Comparison of ENCODE assay signal across 29 mouse cellular contexts in genomic region chr9:120037414-120037813, GRCm38 (mm10). TPM values are rescaled to one million over a fixed set of nuclear protein-coding genes. Genes with fewer than 3 reads are reported as not detected.
A peak's percentile ranks its signal among the peaks of the same experiment; 100 is the strongest.
DNase-seq lines count a peak whose midpoint lies in the region; ATAC-seq and TF ChIP-seq lines count a peak whose summit lies in the region.
"Had no signal": no experiment of that assay in that cellular context is flagged by ENCODE, and none has a peak within 500 bp of the region (broad histone marks: within the 10 kb centered on the region; RNA-seq: fewer than 3 reads in every experiment).

No protein-coding gene starts in this region.

- ATAC-seq in forebrain, postnatal 0 days: no peak
- 0 out of 2 replicates have a peak, but pooled peaks have one; percentile 34 for ATAC-seq in megakaryocyte progenitor cell, adult 5-6 weeks (replicated peaks; ENCODE audit: poor library complexity)
- no peak for ATAC-seq in hindbrain, postnatal 0 days
- ATAC-seq in hindbrain, embryonic 12.5 days (ENCODE audit: low FRiP score): no peak
- ATAC-seq: forebrain, embryonic 16.5 days; inflammation-experienced regulatory T-cells, adult 6 months; midbrain, embryonic 15.5 days had no signal

- no peak for TF ChIP-seq CTCF in forebrain, postnatal 0 days (IDR thresholded peaks at IDR 0.05; ENCODE audit: low read depth)
- no peak for TF ChIP-seq CTCF in layer of hippocampus, adult 2 months (conservative IDR thresholded peaks at IDR 0.05)
- TF ChIP-seq CTCF in bone marrow, adult 2 months (IDR thresholded peaks at IDR 0.05; ENCODE audit: control insufficient read depth, insufficient read depth, low read length): no peak
- no peak for TF ChIP-seq CTCF in hindbrain, postnatal 0 days (IDR thresholded peaks at IDR 0.05; ENCODE audit: low read depth)

- TF ChIP-seq POLR2A in bone marrow, adult 2 months (IDR thresholded peaks at IDR 0.05; ENCODE audit: borderline replicate concordance, control insufficient read depth, low read depth, low read length): no peak

- no peak for DNase-seq in forebrain, embryonic 10.5 days (ENCODE audit: extremely low spot score, low spot score)
- no peak for DNase-seq in forebrain, postnatal 0 days
- DNase-seq in layer of hippocampus, adult 2 months (ENCODE audit: low spot score in 2 of 2): no peak
- no peak for DNase-seq in layer of hippocampus, adult 8-10 months (ENCODE audit: low spot score in 2 of 2)
- DNase-seq in hindbrain, postnatal 0 days (ENCODE audit: low spot score): no peak
- DNase-seq: adrenal gland, adult 2 months; cerebellum, postnatal 10 days; embryo, embryonic 11 days; gastrocnemius, adult 2 months; liver, embryonic 13.5 days; right cerebral cortex, postnatal 4 days; thymus, postnatal 14 days had no signal

- H3K4me3 ChIP-seq in forebrain, embryonic 10.5 days: no peak overlapping the region
- no peak overlapping the region for H3K4me3 ChIP-seq in forebrain, postnatal 0 days (ENCODE audit: low read depth, low read length)
- no peak overlapping the region for H3K4me3 ChIP-seq in layer of hippocampus, adult 2 months
- H3K4me3 ChIP-seq in bone marrow, adult 2 months (replicated peaks; ENCODE audit: control insufficient read depth, low read depth, low read length): no peak overlapping the region
- H3K4me3 ChIP-seq in hindbrain, postnatal 0 days (ENCODE audit: low read length): no peak overlapping the region
- H3K4me3 ChIP-seq in hindbrain, embryonic 12.5 days: no peak overlapping the region
- H3K4me3 ChIP-seq: gastrocnemius, adult 2 months; heart, embryonic 15.5 days; hindbrain, embryonic 10.5 days; liver, embryonic 13.5 days; lung, embryonic 15.5 days; megakaryocyte, embryonic 14.5 days; midbrain, embryonic 15.5 days; neural tube, embryonic 15.5 days had no signal

- H3K27me3 ChIP-seq in forebrain, embryonic 10.5 days (ENCODE audit: poor library complexity, severe bottlenecking): no peaks in the 10 kb centered on the region
- no peaks in the 10 kb centered on the region for H3K27me3 ChIP-seq in forebrain, postnatal 0 days (ENCODE audit: insufficient read depth, low read length)
- H3K27me3 ChIP-seq in hindbrain, postnatal 0 days (ENCODE audit: insufficient read depth, low read length): no peaks in the 10 kb centered on the region
- no peaks in the 10 kb centered on the region for H3K27me3 ChIP-seq in hindbrain, embryonic 12.5 days
- H3K27me3 ChIP-seq: heart, embryonic 15.5 days; liver, embryonic 13.5 days; lung, embryonic 15.5 days; midbrain, embryonic 15.5 days; neural tube, embryonic 15.5 days had no signal

- WGBS in forebrain, embryonic 10.5 days: 86% methylated on average over 7 of the region's 7 CpGs
- WGBS in forebrain, postnatal 0 days: 81% methylated on average over 7 of the region's 7 CpGs
- WGBS in bone marrow, adult 2 months: 58% methylated on average over 7 of the region's 7 CpGs
- 82% methylated on average over 7 of the region's 7 CpGs for WGBS in hindbrain, postnatal 0 days
- 85% methylated on average over 7 of the region's 7 CpGs for WGBS in hindbrain, embryonic 12.5 days

- H3K27ac ChIP-seq in forebrain, embryonic 10.5 days: 0 out of 2 replicates have a peak overlapping the region, but pooled peaks have one; percentile 8
- no peak overlapping the region for H3K27ac ChIP-seq in forebrain, postnatal 0 days (ENCODE audit: low read depth, low read length)
- peak overlapping the region; percentile 67; the same call in 1 of the 2 replicates for H3K27ac ChIP-seq in layer of hippocampus, adult 2 months
- peak overlapping the region; percentile 41; the same call in 1 of the 2 replicates for H3K27ac ChIP-seq in bone marrow, adult 2 months (ENCODE audit: control insufficient read depth, insufficient read depth, low read depth, low read length, poor library complexity)
- H3K27ac ChIP-seq in hindbrain, postnatal 0 days: no peak overlapping the region
- H3K27ac ChIP-seq in hindbrain, embryonic 12.5 days: no peak overlapping the region
- H3K27ac ChIP-seq: gastrocnemius, adult 2 months; heart, embryonic 15.5 days; hindbrain, embryonic 10.5 days; liver, embryonic 13.5 days; lung, embryonic 15.5 days; midbrain, embryonic 15.5 days; neural tube, embryonic 15.5 days; stomach, postnatal 0 days had no signal

- H3K9ac ChIP-seq in forebrain, postnatal 0 days: no peak overlapping the region
- H3K9ac ChIP-seq in hindbrain, postnatal 0 days (replicated peaks; ENCODE audit: low read length): no peak overlapping the region
- H3K9ac ChIP-seq in hindbrain, embryonic 12.5 days: no peak overlapping the region
- H3K9ac ChIP-seq: heart, embryonic 15.5 days; liver, embryonic 13.5 days; lung, embryonic 15.5 days; midbrain, embryonic 15.5 days; neural tube, embryonic 15.5 days had no signal

- H3K9me3 ChIP-seq in forebrain, embryonic 10.5 days: peaks cover 5% of the 10 kb centered on the region
- no peaks in the 10 kb centered on the region for H3K9me3 ChIP-seq in forebrain, postnatal 0 days (ENCODE audit: low read length)
- H3K9me3 ChIP-seq in hindbrain, postnatal 0 days (ENCODE audit: low read length): no peaks in the 10 kb centered on the region
- 0 out of 2 replicates have a peak, but pooled peaks cover 3% of the 10 kb centered on the region for H3K9me3 ChIP-seq in hindbrain, embryonic 12.5 days (replicated peaks)
- H3K9me3 ChIP-seq: heart, embryonic 15.5 days; hindbrain, embryonic 10.5 days; liver, embryonic 13.5 days; lung, embryonic 15.5 days; midbrain, embryonic 15.5 days; neural tube, embryonic 15.5 days had no signal

- H3K4me2 ChIP-seq in forebrain, postnatal 0 days (ENCODE audit: low read depth): no peak overlapping the region
- H3K4me2 ChIP-seq in hindbrain, postnatal 0 days (ENCODE audit: low read depth, low read length): no peak overlapping the region
- no peak overlapping the region for H3K4me2 ChIP-seq in hindbrain, embryonic 12.5 days (replicated peaks)
- H3K4me2 ChIP-seq: heart, embryonic 15.5 days; liver, embryonic 13.5 days; lung, embryonic 15.5 days; midbrain, embryonic 15.5 days; neural tube, embryonic 15.5 days had no signal

- H3K36me3 ChIP-seq in forebrain, embryonic 10.5 days (replicated peaks): no peaks in the 10 kb centered on the region
- H3K36me3 ChIP-seq in forebrain, postnatal 0 days (ENCODE audit: insufficient read depth): no peaks in the 10 kb centered on the region
- no peaks in the 10 kb centered on the region for H3K36me3 ChIP-seq in hindbrain, postnatal 0 days (ENCODE audit: insufficient read depth, low read length)
- no peaks in the 10 kb centered on the region for H3K36me3 ChIP-seq in hindbrain, embryonic 12.5 days
- H3K36me3 ChIP-seq: heart, embryonic 15.5 days; hindbrain, embryonic 10.5 days; liver, embryonic 13.5 days; lung, embryonic 15.5 days; midbrain, embryonic 15.5 days; neural tube, embryonic 15.5 days had no signal

- no peaks in the 10 kb centered on the region for H3K4me1 ChIP-seq in forebrain, embryonic 10.5 days
- H3K4me1 ChIP-seq in forebrain, postnatal 0 days (ENCODE audit: insufficient read depth): no peaks in the 10 kb centered on the region
- peaks cover 1% of the 10 kb centered on the region; the same call in 1 of the 2 replicates for H3K4me1 ChIP-seq in bone marrow, adult 2 months (ENCODE audit: control insufficient read depth, insufficient read depth, low read length)
- no peaks in the 10 kb centered on the region for H3K4me1 ChIP-seq in hindbrain, postnatal 0 days (ENCODE audit: insufficient read depth, low read length)
- H3K4me1 ChIP-seq in hindbrain, embryonic 12.5 days: no peaks in the 10 kb centered on the region
- H3K4me1 ChIP-seq: heart, embryonic 15.5 days; hindbrain, embryonic 10.5 days; lung, embryonic 15.5 days; midbrain, embryonic 15.5 days; neural tube, embryonic 15.5 days had no signal

RNA-seq across cellular contexts. Expression of gene Xirp1, which starts 14.0 kb away (rescaled TPM):
- polyA plus RNA-seq in forebrain, embryonic 10.5 days (2016; fragmentation: Nextera tagmentation; extraction: Ambion mirVana): not detected in 2 replicates
- not detected in 2 replicates for total RNA-seq in forebrain, postnatal 0 days (2014; rRNA removed)
- not detected in 2 replicates for polyA plus RNA-seq in forebrain, postnatal 0 days (2015; fragmentation: Nextera tagmentation; extraction: Ambion mirVana)
- under 1 TPM; 0.10 to 0.23 TPM for total RNA-seq in layer of hippocampus, adult 2 months (2021)
- total RNA-seq in layer of hippocampus, adult 8-10 months (2022): under 1 TPM; 0.06 to 0.25 (median 0.10) TPM
- polyA plus RNA-seq in bone marrow, adult 2 months (2011; ENCODE audit: insufficient read depth, insufficient read length, low replicate concordance, missing spikeins): not detected in 2 replicates
- total RNA-seq in megakaryocyte progenitor cell, adult 5-6 weeks (2015): not detected in 2 replicates
- total RNA-seq in megakaryocyte progenitor cell, adult 5-6 weeks (2017): not detected in 2 replicates
- 0.05 and 0.29 TPM in 2 replicates for total RNA-seq in hindbrain, postnatal 0 days (2014; rRNA removed)
- polyA plus RNA-seq in hindbrain, postnatal 0 days (2015; fragmentation: Nextera tagmentation; extraction: Ambion mirVana): 0.19 TPM in 1 of 2 replicates, not detected in the other
- polyA plus RNA-seq in hindbrain, embryonic 12.5 days (2016; fragmentation: Nextera tagmentation; extraction: Ambion mirVana): 0.04 and 0.17 TPM in 2 replicates
- polyA plus RNA-seq: brain, embryonic 14.5 days; forebrain, embryonic 16.5 days; inflammation-experienced regulatory T-cells, adult 6 months; kidney, embryonic 14.5 days; limb, embryonic 11.5 days; midbrain, embryonic 15.5 days had no signal

RNA-seq across cellular contexts. Expression of gene Cx3cr1, which starts 32.3 kb away (rescaled TPM):
- 4.7 and 4.8 TPM in 2 replicates for polyA plus RNA-seq in forebrain, embryonic 10.5 days (2016; fragmentation: Nextera tagmentation; extraction: Ambion mirVana)
- 11.2 and 14.7 TPM in 2 replicates for total RNA-seq in forebrain, postnatal 0 days (2014; rRNA removed)
- polyA plus RNA-seq in forebrain, postnatal 0 days (2015; fragmentation: Nextera tagmentation; extraction: Ambion mirVana): 5.1 and 10.6 TPM in 2 replicates
- total RNA-seq in layer of hippocampus, adult 2 months (2021): 10 to 100 TPM; 30.8 to 31.7 TPM
- total RNA-seq in layer of hippocampus, adult 8-10 months (2022): 100 to 1,000 TPM in 2 of 4 experiments, 10 to 100 TPM in 2; 28.2 to 108 (median 66.4) TPM
- polyA plus RNA-seq in bone marrow, adult 2 months (2011; ENCODE audit: insufficient read depth, insufficient read length, low replicate concordance, missing spikeins): 0.97 and 2.7 TPM in 2 replicates
- 10.6 and 11.9 TPM in 2 replicates for total RNA-seq in megakaryocyte progenitor cell, adult 5-6 weeks (2015)
- total RNA-seq in megakaryocyte progenitor cell, adult 5-6 weeks (2017): 10.8 and 13.9 TPM in 2 replicates
- total RNA-seq in hindbrain, postnatal 0 days (2014; rRNA removed): 17.3 and 21.5 TPM in 2 replicates
- 12.2 and 13.0 TPM in 2 replicates for polyA plus RNA-seq in hindbrain, postnatal 0 days (2015; fragmentation: Nextera tagmentation; extraction: Ambion mirVana)
- 7.5 and 8.2 TPM in 2 replicates for polyA plus RNA-seq in hindbrain, embryonic 12.5 days (2016; fragmentation: Nextera tagmentation; extraction: Ambion mirVana)

RNA-seq across cellular contexts. Expression of gene Csrnp1, which starts 53.0 kb away (rescaled TPM):
- 3.3 and 4.2 TPM in 2 replicates for polyA plus RNA-seq in forebrain, embryonic 10.5 days (2016; fragmentation: Nextera tagmentation; extraction: Ambion mirVana)
- 6.3 and 10.9 TPM in 2 replicates for total RNA-seq in forebrain, postnatal 0 days (2014; rRNA removed)
- polyA plus RNA-seq in forebrain, postnatal 0 days (2015; fragmentation: Nextera tagmentation; extraction: Ambion mirVana): 2.2 and 2.7 TPM in 2 replicates
- total RNA-seq in layer of hippocampus, adult 2 months (2021): 10 to 100 TPM; 13.7 TPM
- total RNA-seq in layer of hippocampus, adult 8-10 months (2022): 10 to 100 TPM; 12.1 to 24.1 (median 14.6) TPM
- polyA plus RNA-seq in bone marrow, adult 2 months (2011; ENCODE audit: insufficient read depth, insufficient read length, low replicate concordance, missing spikeins): 6.4 and 19.5 TPM in 2 replicates
- 9.0 and 12.3 TPM in 2 replicates for total RNA-seq in megakaryocyte progenitor cell, adult 5-6 weeks (2015)
- total RNA-seq in megakaryocyte progenitor cell, adult 5-6 weeks (2017): 13.3 and 18.9 TPM in 2 replicates
- 4.5 and 17.4 TPM in 2 replicates for total RNA-seq in hindbrain, postnatal 0 days (2014; rRNA removed)
- polyA plus RNA-seq in hindbrain, postnatal 0 days (2015; fragmentation: Nextera tagmentation; extraction: Ambion mirVana): 2.7 and 3.1 TPM in 2 replicates
- polyA plus RNA-seq in hindbrain, embryonic 12.5 days (2016; fragmentation: Nextera tagmentation; extraction: Ambion mirVana): 2.6 and 2.8 TPM in 2 replicates

RNA-seq across cellular contexts. Expression of gene Ccr8, which starts 54.5 kb away (rescaled TPM):
- polyA plus RNA-seq in forebrain, embryonic 10.5 days (2016; fragmentation: Nextera tagmentation; extraction: Ambion mirVana): not detected in 2 replicates
- total RNA-seq in forebrain, postnatal 0 days (2014; rRNA removed): not detected in 2 replicates
- polyA plus RNA-seq in forebrain, postnatal 0 days (2015; fragmentation: Nextera tagmentation; extraction: Ambion mirVana): not detected in 2 replicates
- total RNA-seq in layer of hippocampus, adult 2 months (2021): not detected
- total RNA-seq in layer of hippocampus, adult 8-10 months (2022): not detected
- polyA plus RNA-seq in bone marrow, adult 2 months (2011; ENCODE audit: insufficient read depth, insufficient read length, low replicate concordance, missing spikeins): not detected in 2 replicates
- not detected in 2 replicates for total RNA-seq in megakaryocyte progenitor cell, adult 5-6 weeks (2015)
- not detected in 2 replicates for total RNA-seq in megakaryocyte progenitor cell, adult 5-6 weeks (2017)
- not detected in 2 replicates for total RNA-seq in hindbrain, postnatal 0 days (2014; rRNA removed)
- polyA plus RNA-seq in hindbrain, postnatal 0 days (2015; fragmentation: Nextera tagmentation; extraction: Ambion mirVana): not detected in 2 replicates
- polyA plus RNA-seq in hindbrain, embryonic 12.5 days (2016; fragmentation: Nextera tagmentation; extraction: Ambion mirVana): not detected in 2 replicates
- total RNA-seq: adrenal gland, adult 2 months; gastrocnemius, adult 2 months; left cerebral cortex, adult 18-20 months had no signal
- polyA plus RNA-seq: adrenal gland, adult 2 months; forebrain, embryonic 16.5 days; gonadal fat pad, adult 2 months; hindbrain, embryonic 10.5 days; kidney, embryonic 14.5 days; limb, embryonic 11.5 days; liver, embryonic 13.5 days; midbrain, embryonic 15.5 days; neural tube, embryonic 15.5 days had no signal

Comparison
In these comparisons a context has a peak if more than half of its experiments do, and no peak if none do; other contexts are left out.
1. H3K27ac ChIP-seq: peak in forebrain, embryonic 10.5 days (single experiment), layer of hippocampus, adult 2 months (single experiment) and bone marrow, adult 2 months (single experiment); none in forebrain, postnatal 0 days (single experiment), hindbrain, postnatal 0 days (single experiment) and hindbrain, embryonic 12.5 days (single experiment).